Mouse (Mus musculus) c-Kit-negative CD71-positive TER-119-positive erythroid progenitor cells, embryonic 14.5 days (primary cell): ENCODE data around the gene Mink1.
A peak's percentile ranks its signal among the peaks of the same experiment; 100 is the strongest.

Experiments used
- DNase-seq: peaks from one replicate; pipeline ENCODE4 v3.0.0-alpha.2; 2013; ENCODE audit warnings: low read depth, low spot score

Mink1 gene

DNA sequence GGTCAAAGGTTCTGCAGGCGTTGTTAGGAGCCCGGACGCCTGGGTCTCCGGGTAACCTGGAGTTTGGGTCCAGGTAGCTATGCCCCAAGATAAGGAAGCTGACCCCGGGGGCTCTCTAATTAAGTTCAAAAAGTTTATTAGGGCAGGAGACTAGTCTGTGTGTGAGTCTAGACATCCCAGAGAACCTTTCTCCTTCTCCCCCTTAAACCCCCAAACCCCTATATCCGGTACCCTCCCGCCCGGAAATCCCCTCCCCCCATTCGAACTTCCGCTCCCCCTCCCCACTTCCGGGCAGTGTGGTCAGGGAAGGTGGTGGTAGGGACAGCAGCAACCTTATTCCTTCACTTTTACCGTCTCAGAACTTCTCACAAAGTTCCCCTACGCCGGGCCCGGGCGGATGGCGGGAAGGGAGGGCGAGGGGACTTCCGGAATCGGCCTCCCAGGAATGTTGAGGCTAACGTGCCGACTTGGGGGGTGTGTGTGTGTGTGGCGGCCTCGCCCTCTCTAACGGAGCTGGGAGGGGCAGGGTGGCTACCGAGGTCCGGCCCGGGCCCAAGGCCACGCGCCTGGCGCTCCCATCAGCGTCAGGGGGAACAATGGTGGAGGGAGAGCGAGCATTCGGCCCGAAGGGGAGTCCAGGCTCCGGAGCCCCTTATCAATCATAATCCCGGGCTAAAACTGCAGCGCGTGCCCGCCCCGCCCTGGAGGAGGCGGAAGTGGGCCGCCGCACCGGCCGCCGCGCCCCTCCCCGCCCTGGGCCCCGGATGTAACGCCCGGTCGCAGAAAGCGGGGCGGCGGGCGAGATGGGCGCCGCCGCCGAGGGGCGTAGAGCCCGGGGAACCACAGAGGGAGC is 90.9 kb downstream of the Mink1 start:
- DNase-seq: peak; percentile 64

DNA sequence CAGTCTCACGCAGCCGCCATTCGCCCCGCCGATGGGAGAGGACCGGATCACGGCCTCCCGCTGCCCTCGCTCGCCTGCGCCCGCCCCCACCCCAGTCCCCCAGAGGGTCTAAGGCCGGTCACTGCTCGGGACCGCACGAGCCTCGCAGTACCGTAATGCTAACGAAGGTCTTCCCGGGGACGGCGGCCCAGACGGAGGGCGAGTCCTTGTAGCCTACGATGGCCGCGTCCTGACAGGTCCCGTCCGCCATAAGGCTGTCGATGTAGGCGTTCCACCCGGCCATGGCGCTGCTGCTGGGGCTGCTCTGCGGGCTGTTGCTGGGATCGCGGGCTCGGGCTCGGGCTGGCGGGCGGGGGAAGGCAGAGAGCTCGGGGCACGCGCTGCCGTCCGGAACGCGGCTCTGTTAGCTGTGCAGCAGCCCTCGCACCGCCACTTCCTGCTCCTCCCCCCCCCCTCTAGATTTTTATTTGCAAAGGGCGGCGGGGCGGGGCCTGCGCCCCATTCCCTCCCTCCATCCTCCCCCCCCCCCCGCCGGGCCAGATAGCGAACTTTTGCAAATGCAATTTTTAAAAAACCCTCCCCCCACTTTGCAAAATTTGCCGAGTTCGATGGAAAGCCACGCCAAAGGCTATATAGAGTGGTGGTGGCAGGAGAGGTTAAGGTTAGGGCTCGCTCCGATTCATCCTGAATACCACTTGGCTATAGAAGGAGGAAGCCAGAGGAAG is 91.7 kb downstream of the Mink1 start, which contains the start of gene Pfn1:
Gene Pfn1, minus strand, starts transcription at position 447 of the 725 bp plus-strand sequence.
- DNase-seq: peak; percentile 56

DNA sequence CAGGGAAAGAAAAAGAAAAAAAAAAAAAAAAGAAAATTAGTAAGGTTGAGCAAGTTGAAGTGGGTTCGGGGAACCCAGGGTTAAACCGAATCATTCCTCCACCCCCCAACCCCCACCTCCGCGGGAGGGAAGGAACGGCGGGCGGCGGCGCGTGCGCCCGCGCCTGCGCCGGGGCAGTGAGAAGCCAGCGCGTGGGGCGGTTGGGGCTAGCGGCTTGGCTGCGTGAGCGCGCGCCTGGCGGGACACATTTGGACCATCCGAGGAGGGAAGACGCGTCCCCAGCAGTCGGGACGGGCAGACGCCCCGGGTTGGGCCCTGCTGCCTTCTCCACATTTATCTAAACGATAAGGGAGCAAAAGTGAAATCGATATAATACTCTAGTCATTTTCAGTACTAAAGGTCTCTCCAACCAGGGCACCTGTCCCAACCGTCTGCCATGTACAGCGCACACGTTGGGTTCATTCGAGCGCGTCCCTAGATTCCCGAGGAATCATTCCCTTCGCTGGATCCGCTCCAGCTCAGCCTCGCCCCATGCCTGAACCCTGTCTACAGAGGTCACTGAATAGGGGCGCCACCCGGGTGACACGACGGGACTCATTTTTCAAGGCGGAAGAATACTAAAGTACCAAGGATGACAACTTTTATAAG is 92.4 kb downstream of the Mink1 start:
- DNase-seq: peak; percentile 49

DNA sequence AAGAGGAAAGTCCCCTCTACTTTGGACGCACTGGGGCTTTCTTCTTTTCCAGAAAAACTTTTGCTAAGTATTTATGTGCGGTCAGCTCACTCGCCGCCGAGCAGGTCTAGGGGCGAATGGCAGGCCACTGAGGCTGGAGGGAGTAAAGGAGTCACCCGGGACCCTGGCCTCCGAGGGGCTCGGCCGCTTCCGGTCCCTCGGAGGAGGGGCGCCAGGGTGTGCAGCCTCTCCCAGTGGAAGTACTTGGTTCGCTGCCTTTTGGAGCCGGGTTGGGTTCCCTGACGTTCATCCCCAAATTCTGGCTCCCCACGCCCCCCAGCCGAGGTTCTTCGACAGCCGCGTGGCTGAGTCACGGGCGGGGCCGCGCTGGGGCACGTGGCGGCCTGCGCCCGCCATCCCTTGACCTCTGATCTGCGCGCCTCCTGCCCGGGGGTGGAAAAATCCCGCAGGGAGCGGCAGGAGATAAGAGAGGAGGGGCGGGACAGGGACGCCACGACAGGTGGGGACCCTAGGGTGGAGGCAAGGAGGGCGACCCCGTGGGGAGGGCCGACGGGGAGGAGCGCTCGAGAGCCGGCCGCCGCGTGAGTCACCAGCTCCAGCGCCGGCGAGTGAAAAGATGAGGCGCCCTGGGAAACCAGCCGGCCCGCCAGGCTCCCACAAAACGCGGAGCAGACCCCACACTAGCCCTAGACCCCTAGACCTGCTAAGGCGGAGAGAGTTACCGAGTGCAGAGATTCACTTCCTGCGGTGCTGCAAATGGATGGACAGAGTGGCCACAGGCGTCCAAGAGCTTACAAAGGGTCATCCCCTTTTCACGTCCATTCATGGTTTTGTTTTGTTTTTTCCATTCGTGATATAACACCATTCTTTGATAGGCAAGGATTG is 93.1 kb downstream of the Mink1 start:
- DNase-seq: no peak

DNA sequence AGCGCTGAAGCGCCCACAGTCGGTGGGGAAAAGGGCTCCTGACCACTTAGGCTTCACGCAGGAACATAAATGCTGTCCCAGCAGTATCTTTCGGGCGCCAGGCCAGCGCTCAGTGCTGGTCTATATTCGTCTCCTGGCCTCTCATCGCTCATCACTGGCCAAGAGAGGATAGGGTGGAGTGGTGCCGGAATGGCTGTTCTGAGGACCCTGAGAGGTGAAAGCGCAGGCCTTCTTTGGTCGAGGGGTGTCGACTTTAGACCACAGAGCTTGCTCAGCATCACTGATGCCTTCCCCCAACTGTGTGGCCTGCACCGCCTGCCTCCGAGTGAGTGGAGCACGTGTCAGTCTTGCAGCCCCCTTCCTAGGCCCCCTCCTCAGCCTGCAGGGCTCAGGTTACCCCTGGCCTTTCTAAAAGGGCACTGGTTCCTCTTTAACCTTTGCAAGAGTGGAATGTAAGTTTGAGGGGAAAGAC is 93.8 kb downstream of the Mink1 start:
- no peak for DNase-seq

DNA sequence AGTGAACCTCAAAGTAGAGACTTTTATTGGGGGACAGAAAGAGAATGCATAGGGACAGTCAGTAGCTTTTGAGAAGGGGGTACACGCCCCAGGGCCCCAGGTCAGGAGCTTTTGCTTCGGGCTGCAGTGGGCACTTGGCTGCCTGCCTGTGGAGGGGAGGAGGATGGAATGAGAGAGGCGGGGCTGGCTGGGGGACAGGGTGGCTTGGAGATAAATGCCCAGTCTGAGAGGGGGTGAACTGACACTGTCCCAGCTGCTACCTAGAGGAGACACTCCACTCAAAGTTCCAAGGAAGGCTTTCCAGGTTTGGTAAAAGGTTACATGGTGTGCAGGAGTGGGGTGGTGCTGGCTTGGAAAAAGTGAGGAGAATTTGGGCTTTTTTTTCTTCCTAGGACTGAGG is 94.3 kb downstream of the Mink1 start, which contains the start of gene Eno3:
Gene Eno3, plus strand, starts transcription at position 239 of the 400 bp plus-strand sequence.
- DNase-seq: no peak

DNA sequence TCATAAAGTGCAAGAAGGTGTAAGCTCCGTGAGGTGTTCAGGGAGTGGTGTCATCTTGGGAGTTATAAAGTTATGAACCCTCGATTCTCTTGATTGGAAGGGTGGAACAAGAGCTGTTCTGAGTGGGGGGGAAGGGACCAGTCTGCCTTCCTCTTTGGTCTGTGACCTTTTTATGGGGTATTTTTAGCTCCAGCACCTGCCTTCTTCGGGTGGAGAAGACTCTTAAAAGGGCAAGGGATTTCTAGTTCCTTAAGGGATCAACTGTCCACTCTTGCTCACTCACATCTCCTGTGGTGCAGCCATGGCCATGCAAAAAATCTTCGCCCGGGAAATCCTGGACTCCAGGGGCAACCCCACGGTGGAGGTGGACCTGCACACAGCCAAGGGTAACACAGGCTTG is 94.9 kb downstream of the Mink1 start:
- no peak for DNase-seq

DNA sequence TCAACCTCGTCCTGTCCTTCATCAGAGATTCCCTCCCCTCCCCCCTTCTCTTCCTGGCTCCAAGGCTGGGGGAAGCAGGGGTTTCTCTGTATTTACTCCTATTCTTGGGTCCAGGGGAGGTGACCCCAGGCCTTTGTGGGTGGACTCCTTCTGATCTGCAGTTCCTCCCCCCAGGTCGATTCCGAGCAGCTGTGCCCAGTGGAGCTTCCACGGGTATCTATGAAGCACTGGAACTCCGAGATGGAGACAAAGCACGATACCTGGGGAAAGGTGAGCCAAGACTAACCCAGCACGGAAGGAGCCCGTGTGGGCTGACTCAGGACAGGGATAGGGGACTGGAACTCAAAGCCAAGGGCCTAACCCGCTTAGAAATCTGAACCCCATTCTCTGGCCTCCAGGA is 95.3 kb downstream of the Mink1 start:
- DNase-seq: no peak

DNA sequence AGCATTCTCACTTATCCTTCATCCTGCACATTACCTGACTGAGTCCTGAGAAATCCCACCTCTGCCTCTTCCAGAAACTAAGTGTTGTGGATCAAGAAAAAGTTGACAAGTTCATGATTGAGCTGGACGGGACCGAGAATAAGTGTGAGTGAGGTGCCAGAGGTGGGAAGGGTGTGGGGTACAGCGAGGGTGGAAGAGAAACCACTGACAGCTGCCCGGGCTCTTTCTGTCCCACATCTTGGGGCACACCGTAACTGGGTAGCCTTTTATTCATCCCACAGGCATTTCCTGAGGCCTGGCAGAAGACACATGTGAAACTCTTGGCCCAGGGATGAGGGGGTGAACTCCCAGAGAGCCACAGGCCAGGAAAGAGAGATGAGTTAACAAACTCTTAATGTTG is 95.8 kb downstream of the Mink1 start:
- DNase-seq: no peak

DNA sequence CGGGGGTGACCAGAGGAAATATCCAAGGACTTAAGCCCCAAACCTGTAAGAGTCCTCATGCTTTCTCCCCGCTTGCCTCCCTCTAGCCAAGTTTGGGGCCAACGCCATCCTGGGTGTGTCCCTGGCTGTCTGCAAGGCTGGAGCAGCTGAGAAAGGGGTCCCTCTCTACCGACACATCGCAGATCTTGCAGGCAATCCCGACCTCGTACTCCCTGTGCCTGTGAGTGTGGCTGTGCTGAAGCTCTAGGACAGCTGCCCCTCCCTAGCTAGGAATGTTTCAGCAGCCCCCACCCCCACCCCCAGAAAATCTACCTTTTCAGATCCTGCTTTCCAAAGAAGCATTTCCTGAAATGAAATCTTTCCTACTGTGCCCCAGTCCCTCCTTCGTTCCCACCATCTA is 96.3 kb downstream of the Mink1 start:
- DNase-seq: no peak

DNA sequence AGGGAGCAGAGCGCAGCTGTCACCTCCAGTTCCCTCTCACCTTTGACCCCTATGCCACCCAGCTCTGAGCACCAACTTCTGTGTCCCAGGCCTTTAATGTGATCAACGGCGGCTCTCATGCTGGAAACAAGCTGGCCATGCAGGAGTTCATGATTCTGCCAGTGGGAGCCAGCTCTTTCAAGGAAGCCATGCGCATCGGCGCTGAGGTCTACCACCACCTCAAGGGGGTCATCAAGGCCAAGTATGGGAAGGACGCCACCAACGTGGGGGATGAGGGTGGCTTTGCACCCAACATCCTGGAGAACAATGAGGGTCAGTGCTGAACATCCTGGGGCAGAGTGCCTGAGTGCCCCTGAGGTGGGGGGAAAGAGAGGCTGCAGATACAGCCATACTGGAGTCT is 97.9 kb downstream of the Mink1 start:
- no peak for DNase-seq

DNA sequence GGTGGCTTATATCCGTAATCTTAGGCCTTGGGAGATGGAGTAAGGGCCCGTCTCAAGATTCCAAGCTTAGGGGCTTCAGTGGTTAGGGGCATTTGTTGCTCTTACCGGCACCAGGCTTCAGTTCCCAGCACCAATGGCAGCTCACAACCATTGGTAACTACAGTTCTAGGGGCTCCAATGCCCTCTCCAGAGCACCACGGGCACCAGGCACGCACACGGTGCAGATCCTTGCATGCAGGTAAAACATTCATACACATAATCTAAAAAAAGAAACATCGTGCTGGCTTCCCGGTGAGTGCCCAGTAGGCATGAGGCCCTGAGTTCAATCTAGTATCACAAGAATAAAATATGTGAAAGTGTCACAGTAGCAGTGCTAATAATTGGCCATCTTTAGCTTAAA is 100.4 kb downstream of the Mink1 start:
- DNase-seq: no peak

DNA sequence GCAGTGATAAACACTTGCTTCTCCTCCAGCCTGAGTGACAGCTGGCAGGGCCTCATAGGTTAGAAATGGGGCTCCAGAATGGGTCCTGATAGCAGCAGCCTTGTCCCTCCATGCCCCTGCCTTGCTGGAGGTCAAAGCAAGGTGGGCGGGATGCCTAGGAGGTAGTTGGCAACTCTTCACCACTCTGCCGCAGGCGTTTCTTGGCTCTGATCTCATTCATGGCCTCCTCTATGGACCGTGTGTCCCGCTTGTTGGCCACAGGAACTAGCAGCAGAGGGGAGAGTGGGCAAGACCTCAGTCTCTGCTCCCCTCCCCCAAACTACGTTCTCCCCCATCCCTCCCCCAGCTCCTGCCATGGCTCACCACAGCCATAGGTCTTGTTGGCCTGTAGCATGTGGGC is 101.3 kb downstream of the Mink1 start:
- DNase-seq: no peak
